Mouse (Mus musculus): ENCODE measurements at regions not wholly inside any gene's neighbourhood (a gene's known extent, or its start where the extent isn't known, plus 50 kb on each side); places are given as distances from the start of the nearest gene placed in this dataset.

DNA sequence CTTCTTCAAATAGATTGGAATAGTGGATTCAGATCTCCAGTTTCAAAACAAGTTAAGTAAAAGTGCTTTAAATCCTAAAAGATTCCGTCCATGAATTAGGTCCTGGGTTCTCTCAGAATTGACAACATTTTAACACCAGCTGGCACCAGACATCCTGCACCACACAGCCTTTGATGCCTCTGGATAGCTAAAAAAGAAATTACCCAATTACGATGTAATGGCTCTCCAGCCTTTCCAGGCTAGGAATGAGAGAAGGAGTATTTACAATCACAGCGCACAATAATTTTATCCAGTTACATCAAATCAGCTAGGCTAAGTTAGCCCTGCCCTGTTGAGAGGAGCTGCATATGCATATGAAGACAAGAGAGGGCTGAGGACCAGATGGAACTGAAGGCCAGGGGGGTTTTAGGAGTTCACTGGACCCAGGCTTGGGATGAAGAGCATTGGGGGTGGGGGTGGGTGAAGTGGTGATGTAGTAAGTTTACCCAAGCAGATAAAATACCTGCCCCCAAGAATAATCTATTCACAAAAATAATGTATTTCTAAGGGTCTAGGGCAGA is 455.8 kb upstream of the Tle4 start:
- TF ChIP-seq FLI1 (IDR thresholded peaks at IDR 0.05; ENCODE audit: low read length) (no peak), GATA1 (IDR thresholded peaks at IDR 0.05; ENCODE audit: borderline replicate concordance, low read length) (no peak)

All from megakaryocyte, embryonic 14.5 days (primary cell).